Mouse (Mus musculus): Measurements from ENCODE around the gene Olfr370. TPM values are rescaled to one million over a fixed set of nuclear protein-coding genes. Genes with fewer than 3 reads are reported as not detected.
"Not testable (repeated sequence)": the region's sequence is repeated elsewhere in the genome, so short reads cannot be mapped to it uniquely, and the experiment has no call there.

Gene Olfr370
- total RNA-seq (2014; rRNA removed) (0.05 TPM in 1 of 2 replicates, not detected in the other), polyA plus RNA-seq (2015; fragmentation: Nextera tagmentation; extraction: Ambion mirVana) (0.08 TPM in 1 of 2 replicates, not detected in the other)

DNA sequence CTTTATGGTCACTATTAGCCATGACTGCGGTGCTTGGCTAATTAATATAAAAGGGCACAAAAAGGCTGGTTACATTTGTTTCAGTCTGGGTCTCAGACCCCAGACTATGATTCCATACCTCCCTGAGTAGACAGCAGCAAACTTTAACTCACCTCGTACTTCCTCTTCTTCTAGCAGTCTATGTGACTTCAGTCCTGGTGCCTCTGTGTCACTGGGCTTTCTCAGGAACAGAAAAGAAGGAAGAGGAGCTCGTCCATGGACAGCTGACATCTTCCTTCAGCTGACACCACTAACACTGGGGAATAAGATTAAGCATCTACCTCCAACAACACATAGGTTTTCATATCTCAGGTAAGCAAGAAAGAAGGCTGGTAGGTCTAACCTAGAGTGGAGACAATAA lies at the start of gene Olfr370:
Olfr370 (plus strand) TSS at position 45 of the 400 bp plus-strand sequence.
- H3K4me1 ChIP-seq (ENCODE audit: insufficient read depth, low read length): no peaks in the 10 kb centered on the region
- WGBS: 69% methylated on average over 3 of the region's 3 CpGs
- no peaks in the 10 kb centered on the region for H3K27me3 ChIP-seq (ENCODE audit: insufficient read depth, low read length)
- no peak within 1 kb of the TSS for H3K27ac ChIP-seq
- no peak within 1 kb of the TSS for H3K4me2 ChIP-seq (ENCODE audit: low read depth, low read length)
- H3K9me3 ChIP-seq (ENCODE audit: low read length): no peaks in the 10 kb centered on the region
- no peak within 1 kb of the TSS for H3K9ac ChIP-seq (replicated peaks; ENCODE audit: low read length)
- ATAC-seq: no peak
- no peak for DNase-seq (ENCODE audit: low spot score)
- TF ChIP-seq CTCF (IDR thresholded peaks at IDR 0.05; ENCODE audit: low read depth): no peak
- H3K4me3 ChIP-seq (ENCODE audit: low read length): no peak within 1 kb of the TSS
- H3K36me3 ChIP-seq (ENCODE audit: insufficient read depth, low read length): no peaks in the 10 kb centered on the region

DNA sequence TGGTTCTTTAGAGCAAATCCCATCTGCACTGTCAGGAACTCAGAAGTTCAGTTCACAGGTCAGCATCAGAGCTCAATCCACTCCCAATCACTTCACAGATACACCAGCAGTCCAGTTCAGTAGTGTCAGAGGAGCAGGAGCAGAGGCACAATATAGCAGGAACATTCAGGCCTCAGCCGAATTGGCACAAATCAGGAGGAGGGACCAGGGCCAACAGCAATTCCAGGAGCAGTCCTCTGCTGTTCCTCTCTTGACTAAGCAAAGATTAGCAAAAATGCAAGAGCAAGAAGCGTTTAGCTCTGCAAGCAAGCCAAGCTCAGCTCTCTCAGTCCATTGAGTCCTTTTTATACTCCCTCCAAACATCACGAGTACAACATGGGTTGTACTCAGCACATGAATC lies 23.9 kb upstream of the Olfr370 start:
- Histone ChIP-seq H3K4me3 (ENCODE audit: low read length) (no peak overlapping the region), H3K4me1 (ENCODE audit: insufficient read depth, low read length) (no peaks in the 10 kb centered on the region), H3K27ac (no peak overlapping the region), H3K36me3 (ENCODE audit: insufficient read depth, low read length) (no peaks in the 10 kb centered on the region), H3K27me3 (ENCODE audit: insufficient read depth, low read length) (no peaks in the 10 kb centered on the region), H3K9me3 (ENCODE audit: low read length) (0 out of 2 replicates have a peak, but pooled peaks cover 3% of the 10 kb centered on the region), H3K9ac (replicated peaks; ENCODE audit: low read length) (no peak overlapping the region), H3K4me2 (ENCODE audit: low read depth, low read length) (no peak overlapping the region)
- 86% methylated on average over 3 of the region's 3 CpGs for WGBS
- DNase-seq (ENCODE audit: low spot score): no peak
- no peak for ATAC-seq
- no peak for TF ChIP-seq CTCF (IDR thresholded peaks at IDR 0.05; ENCODE audit: low read depth)

DNA sequence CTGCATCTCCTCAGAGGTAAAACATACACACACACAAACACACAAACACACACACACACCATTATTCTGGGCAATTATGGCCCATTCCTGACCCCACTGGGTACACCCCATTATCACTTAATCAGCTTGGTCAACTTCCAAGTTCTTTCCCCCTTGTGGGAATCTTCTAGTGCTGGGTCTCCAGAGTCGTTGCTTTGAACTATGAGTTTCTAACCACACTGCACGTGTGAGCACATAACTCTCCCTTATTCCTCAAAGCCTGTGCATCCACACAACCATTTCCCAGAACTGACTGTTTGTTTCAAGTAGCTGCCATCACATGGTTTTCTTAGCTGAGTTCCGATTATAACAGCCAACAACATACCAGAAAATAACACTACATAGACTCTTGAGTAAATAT lies 15.1 kb upstream of the Olfr370 start:
- H3K4me2 ChIP-seq (ENCODE audit: low read depth, low read length): no peak overlapping the region
- ATAC-seq: no peak
- H3K36me3 ChIP-seq (ENCODE audit: insufficient read depth, low read length): no peaks in the 10 kb centered on the region
- 66% methylated on average over 3 of the region's 3 CpGs for WGBS
- TF ChIP-seq CTCF (IDR thresholded peaks at IDR 0.05; ENCODE audit: low read depth): no peak
- H3K4me1 ChIP-seq (ENCODE audit: insufficient read depth, low read length): no peaks in the 10 kb centered on the region
- no peak overlapping the region for H3K9ac ChIP-seq (replicated peaks; ENCODE audit: low read length)
- no peaks in the 10 kb centered on the region for H3K27me3 ChIP-seq (ENCODE audit: insufficient read depth, low read length)
- H3K4me3 ChIP-seq (ENCODE audit: low read length): no peak overlapping the region
- 0 out of 2 replicates have a peak, but pooled peaks cover 2% of the 10 kb centered on the region for H3K9me3 ChIP-seq (ENCODE audit: low read length)
- no peak for DNase-seq (ENCODE audit: low spot score)
- no peak overlapping the region for H3K27ac ChIP-seq

DNA sequence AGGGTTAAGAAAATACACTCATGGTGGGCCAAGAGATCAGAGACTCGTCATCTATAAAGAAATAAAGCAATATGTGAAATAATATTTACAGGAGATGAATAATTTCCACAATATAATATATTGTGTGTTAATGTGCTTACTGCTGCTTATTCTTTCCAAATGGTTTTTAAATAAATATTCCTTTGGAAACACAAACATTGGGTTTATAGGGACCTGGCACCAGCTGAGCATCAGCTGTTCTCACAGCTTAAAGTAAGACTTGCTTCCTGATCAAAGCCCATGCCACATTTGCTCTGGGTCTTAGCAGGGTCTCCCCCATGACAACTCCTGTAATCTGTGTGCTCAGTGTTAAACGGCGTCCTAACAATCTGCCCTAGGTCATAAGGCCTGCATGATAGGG lies 14.7 kb upstream of the Olfr370 start:
- 73% methylated on average over 3 of the region's 3 CpGs for WGBS
- not testable (repeated sequence) for H3K4me3 ChIP-seq (ENCODE audit: low read length); H3K9me3 ChIP-seq (ENCODE audit: low read length); H3K9ac ChIP-seq (replicated peaks; ENCODE audit: low read length); ATAC-seq; H3K36me3 ChIP-seq (ENCODE audit: insufficient read depth, low read length); H3K27ac ChIP-seq; H3K4me1 ChIP-seq (ENCODE audit: insufficient read depth, low read length); H3K27me3 ChIP-seq (ENCODE audit: insufficient read depth, low read length); DNase-seq (ENCODE audit: low spot score); H3K4me2 ChIP-seq (ENCODE audit: low read depth, low read length)

DNA sequence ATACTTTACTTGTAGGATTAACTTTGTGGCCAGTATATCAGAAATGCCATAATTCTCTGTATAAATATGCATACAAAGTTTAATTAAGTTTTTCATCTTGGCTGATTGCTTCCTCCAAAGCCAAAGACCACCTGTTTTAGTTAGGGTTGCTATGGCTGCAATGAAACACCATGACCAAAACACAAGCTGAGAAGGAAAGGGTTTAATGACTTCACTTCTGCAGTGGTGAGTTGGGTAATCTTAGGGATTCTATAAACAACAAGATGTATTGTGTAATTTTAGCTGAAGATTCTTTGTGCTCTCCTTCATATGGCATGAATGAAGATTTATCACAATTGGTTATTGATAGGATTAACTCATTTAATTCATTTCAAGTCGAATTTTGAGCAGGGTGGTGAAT lies 14.3 kb upstream of the Olfr370 start:
- 16% methylated on average over 1 of the region's 1 CpGs for WGBS
- Histone ChIP-seq H3K9ac (replicated peaks; ENCODE audit: low read length) (no peak overlapping the region), H3K27ac (no peak overlapping the region), H3K9me3 (ENCODE audit: low read length) (0 out of 2 replicates have a peak, but pooled peaks cover 2% of the 10 kb centered on the region), H3K4me1 (ENCODE audit: insufficient read depth, low read length) (no peaks in the 10 kb centered on the region), H3K27me3 (ENCODE audit: insufficient read depth, low read length) (no peaks in the 10 kb centered on the region), H3K4me3 (ENCODE audit: low read length) (no peak overlapping the region), H3K4me2 (ENCODE audit: low read depth, low read length) (no peak overlapping the region), H3K36me3 (ENCODE audit: insufficient read depth, low read length) (no peaks in the 10 kb centered on the region)
- DNase-seq (ENCODE audit: low spot score) (no peak), ATAC-seq (no peak)
- no peak for TF ChIP-seq CTCF (IDR thresholded peaks at IDR 0.05; ENCODE audit: low read depth)

DNA sequence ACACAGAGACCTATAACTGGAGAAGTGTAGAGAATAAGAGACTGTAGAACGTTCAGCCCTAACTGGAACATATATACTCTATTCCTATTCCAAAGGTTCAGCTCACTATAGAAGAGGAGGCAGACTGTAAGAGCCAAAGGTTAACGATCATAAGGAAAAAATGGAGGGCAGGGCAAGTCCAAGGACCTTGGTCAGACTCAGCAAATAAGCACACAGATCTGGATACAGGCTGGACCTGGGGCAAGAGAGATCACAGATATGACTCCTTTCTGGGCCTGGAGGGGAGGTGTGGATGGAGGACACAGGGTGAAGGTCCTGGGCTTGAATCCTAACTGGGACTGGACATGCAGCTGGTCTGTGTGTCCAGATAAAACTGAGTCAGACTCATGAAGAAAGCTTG lies 778 bp upstream of the Olfr370 start:
- ATAC-seq (no peak), DNase-seq (ENCODE audit: low spot score) (no peak)
- Histone ChIP-seq H3K27ac (no peak overlapping the region), H3K4me1 (ENCODE audit: insufficient read depth, low read length) (no peaks in the 10 kb centered on the region), H3K4me3 (ENCODE audit: low read length) (no peak overlapping the region), H3K4me2 (ENCODE audit: low read depth, low read length) (no peak overlapping the region), H3K27me3 (ENCODE audit: insufficient read depth, low read length) (no peaks in the 10 kb centered on the region), H3K9ac (replicated peaks; ENCODE audit: low read length) (no peak overlapping the region), H3K36me3 (ENCODE audit: insufficient read depth, low read length) (no peaks in the 10 kb centered on the region), H3K9me3 (ENCODE audit: low read length) (no peaks in the 10 kb centered on the region)
- WGBS: 89% methylated on average over 2 of the region's 2 CpGs
- no peak for TF ChIP-seq CTCF (IDR thresholded peaks at IDR 0.05; ENCODE audit: low read depth)

DNA sequence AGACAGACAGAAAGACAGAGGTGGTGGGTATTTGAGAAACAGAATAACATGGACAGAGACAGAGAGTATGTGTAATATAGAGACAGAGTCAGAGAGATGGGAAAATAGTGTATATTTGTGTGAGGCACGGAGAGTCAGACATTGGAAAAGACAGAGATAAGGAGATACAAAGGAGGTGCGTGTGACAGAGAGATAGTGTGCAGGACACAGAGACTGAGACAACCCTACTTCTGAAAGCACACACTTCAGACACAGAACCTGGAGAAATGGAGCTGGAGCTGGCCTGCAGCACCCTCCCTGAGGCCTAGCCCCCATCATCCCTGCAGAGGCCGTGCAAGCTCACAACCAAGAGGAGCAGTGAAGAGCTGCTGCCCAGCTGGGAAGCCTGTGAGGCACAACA lies 27.1 kb downstream of the Olfr370 start:
- ATAC-seq: no peak
- Histone ChIP-seq H3K4me3 (ENCODE audit: low read length) (no peak overlapping the region), H3K4me2 (ENCODE audit: low read depth, low read length) (no peak overlapping the region), H3K27me3 (ENCODE audit: insufficient read depth, low read length) (no peaks in the 10 kb centered on the region), H3K4me1 (ENCODE audit: insufficient read depth, low read length) (peaks cover 6% of the 10 kb centered on the region), H3K9me3 (ENCODE audit: low read length) (no peaks in the 10 kb centered on the region), H3K36me3 (ENCODE audit: insufficient read depth, low read length) (no peaks in the 10 kb centered on the region), H3K9ac (replicated peaks; ENCODE audit: low read length) (no peak overlapping the region), H3K27ac (no peak overlapping the region)
- DNase-seq (ENCODE audit: low spot score): no peak
- TF ChIP-seq CTCF (IDR thresholded peaks at IDR 0.05; ENCODE audit: low read depth): no peak
- 68% methylated on average over 3 of the region's 3 CpGs for WGBS
